Mouse (Mus musculus) heart, postnatal 4 days (tissue): ENCODE results near the gene Plac9a. TPM values are rescaled to one million over a fixed set of nuclear protein-coding genes. Genes with fewer than 3 reads are reported as not detected.
"Not testable (repeated sequence)": the region's sequence is repeated elsewhere in the genome, so short reads cannot be mapped to it uniquely, and the experiment has no call there.

Source experiments
- DNase-seq: peaks from one replicate; pipeline ENCODE4 v3.0.0; 2021
- total RNA-seq, 2 experiments: library from RNA; stranded (reverse); gene quantifications; 2 replicates each; pipeline ENCODE4 v1.2.3; 2021

The Plac9a gene
- 1 to 10 TPM; 1.0 to 3.2 TPM for total RNA-seq

GRCm38 (mm10) chr14:25903000-25903399, at the start of gene Plac9a:
Gene Plac9a (minus strand): TSS chr14:25903100.
- not testable (repeated sequence) for DNase-seq

DNA sequence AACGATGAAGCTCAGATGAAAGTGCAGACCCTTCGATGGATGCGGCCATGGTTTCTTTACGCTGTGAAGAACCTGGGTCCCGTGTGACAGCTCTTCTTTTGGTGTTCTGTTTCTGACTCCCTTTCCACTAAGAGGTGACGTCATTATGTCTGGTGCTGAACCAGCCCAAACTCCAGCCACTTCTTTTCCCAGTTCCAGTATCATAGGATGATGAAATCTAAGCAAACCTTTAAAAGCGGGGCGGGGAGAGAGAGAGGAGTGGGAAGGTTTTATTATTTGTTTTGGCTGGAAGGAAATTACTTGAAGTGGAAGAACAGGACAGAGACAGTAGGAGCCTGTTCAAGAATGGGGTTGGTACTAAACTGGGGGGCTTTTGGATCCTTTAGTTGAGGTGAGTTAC, 35.1 kb upstream of the Plac9a start, which contains the start of gene Cphx1:
Gene Cphx1, plus strand, starts transcription at position 301 of the 400 bp plus-strand sequence.
- not testable (repeated sequence) for DNase-seq

- not testable (repeated sequence) for DNase-seq
Measured at GRCm38 (mm10) chr14:25936867-25937630, 34.1 kb upstream of the Plac9a start.

- DNase-seq: not testable (repeated sequence)
Measured at GRCm38 (mm10) chr14:25927562-25927881, 24.6 kb upstream of the Plac9a start, which contains the start of gene Tmem254a. Gene Tmem254a (minus strand): TSS chr14:25927672.

DNA sequence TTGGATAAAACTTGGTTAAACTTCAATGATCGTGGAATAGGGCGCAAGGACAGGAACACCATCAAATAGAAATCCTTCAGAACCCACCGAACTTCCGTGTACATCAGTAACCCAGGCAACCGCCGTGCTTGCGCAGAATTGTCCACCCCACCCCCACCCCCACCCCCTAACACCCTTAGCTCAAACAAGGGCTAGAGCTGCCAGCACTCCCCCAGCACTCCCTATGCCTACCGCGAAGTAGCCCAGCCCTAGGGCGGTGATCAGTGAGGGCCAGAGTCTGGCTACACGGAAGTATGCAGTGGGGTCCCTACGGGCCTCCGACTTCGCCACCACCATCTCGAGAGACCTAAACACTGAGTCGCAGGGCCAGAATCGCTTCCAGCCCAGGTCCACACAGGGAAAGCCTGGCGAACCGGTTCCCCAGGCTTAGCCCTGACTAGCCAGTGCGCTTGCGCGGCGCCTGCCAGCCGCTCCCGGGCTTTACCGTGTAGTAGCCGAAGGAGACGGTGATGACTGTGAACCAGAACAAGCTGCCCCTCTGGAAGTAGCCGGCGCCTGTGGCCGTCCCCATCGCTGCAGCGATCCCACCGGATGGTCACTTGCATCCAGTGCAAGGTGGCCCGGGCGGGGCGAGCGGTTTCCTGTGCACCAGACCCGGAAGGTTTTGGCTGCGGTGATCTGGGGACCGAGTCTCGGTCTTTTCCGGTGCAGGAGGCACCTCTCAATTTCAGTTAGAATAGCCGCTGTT, 24.1 kb upstream of the Plac9a start:
- not testable (repeated sequence) for DNase-seq

DNA sequence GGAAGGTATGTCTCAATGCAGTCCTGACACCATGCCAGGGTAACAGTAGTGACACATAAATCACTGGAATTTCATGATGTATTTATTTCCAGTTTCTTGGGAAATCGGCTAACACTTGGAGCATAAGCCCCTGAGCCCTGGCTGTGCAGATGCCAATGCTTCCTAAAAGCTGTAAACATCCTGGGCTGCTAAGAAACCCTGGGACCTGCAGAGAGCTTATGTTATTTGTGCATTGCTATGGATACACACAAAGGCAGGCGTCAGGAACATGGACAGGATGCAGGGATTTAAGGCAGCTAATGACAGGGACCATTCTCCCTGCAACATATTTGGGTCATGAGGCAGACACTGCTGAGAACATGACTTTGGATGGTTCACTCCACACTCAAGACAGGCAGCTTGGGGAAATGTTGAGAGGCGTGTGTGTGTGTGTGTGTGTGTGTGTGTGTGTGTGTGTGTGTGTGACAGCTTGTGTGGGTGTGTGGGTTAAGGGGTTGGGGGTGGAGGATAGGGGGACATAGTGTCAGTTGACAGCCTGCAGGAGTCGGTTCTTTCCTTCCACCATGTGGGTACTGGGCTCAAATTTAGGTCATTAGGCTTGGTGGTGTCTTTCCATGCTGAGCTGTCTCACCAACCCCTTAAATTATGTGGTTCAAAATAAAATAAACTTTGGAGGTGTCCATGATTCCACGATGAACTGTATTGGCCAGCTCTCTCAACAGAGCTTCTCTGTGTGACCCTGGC, 15.7 kb upstream of the Plac9a start:
- not testable (repeated sequence) for DNase-seq

- DNase-seq: not testable (repeated sequence)
Measured at GRCm38 (mm10) chr14:25908976-25909375, 6.1 kb upstream of the Plac9a start.

GRCm38 (mm10) chr14:25907272-25907671, 4.4 kb upstream of the Plac9a start:
- DNase-seq: not testable (repeated sequence)

DNA sequence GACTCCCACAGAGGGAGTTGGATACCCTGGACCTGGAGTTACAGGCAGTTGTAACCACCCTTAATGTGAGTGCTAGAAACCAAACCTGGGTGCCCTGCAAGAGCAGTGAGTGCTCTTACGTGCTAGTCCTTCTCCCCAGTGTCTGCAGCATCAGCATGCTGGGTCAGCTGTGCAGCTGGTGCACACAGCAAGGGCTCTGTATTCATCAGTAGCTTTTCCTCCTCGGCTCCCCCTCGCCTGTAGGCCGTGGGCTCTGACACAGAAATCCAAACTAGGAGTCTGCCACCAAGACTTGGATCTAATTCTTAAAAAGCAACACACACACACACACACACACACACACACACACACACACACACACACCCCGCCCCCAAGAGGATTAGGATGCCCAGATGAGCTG, 2.3 kb upstream of the Plac9a start:
- DNase-seq: not testable (repeated sequence)

- DNase-seq: not testable (repeated sequence)
Measured at GRCm38 (mm10) chr14:25895686-25896085, 7.2 kb downstream of the Plac9a start.

GRCm38 (mm10) chr14:25894566-25894965, 8.3 kb downstream of the Plac9a start:
- DNase-seq: not testable (repeated sequence)

DNA sequence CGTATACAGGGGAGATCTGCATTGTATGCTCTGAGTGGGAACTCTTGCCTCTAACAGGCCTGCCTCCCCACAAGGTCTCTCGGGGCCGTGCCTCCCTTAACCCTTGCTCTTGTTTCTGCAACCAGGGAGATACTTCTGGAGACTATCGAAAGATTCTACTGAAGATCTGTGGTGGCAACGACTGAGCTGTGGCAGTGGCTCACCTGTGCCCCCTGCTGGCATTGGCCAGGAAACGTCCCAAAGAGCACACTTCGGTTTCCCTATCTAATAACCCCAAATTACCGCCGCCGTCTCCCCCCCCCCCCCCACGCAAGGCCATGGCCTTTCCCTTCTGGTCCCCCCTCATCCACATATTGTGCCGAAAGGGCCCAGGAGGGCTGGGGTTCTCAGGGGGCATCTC, 17.0 kb downstream of the Plac9a start:
- not testable (repeated sequence) for DNase-seq

GRCm38 (mm10) chr14:25881769-25882168, 21.1 kb downstream of the Plac9a start:
- not testable (repeated sequence) for DNase-seq

DNA sequence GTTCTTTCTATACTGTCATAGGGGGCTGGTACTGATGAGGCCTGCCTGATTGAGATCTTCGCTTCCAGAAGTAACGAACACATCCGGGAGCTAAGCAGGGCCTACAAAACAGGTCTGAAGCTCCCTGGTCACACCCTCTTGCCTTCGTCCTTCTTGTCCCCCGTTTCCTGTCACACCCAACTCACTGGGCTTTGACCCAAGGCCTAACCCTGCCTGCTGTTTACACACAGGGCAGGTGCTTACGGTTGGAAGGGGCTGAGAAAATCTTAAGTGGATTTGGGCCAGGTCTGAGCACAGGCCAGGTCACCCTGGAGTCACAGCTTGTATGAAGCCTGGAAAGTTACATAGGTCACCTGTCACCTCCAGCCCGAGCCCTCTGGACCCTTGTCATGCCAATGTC, 26.3 kb downstream of the Plac9a start:
- not testable (repeated sequence) for DNase-seq

DNA sequence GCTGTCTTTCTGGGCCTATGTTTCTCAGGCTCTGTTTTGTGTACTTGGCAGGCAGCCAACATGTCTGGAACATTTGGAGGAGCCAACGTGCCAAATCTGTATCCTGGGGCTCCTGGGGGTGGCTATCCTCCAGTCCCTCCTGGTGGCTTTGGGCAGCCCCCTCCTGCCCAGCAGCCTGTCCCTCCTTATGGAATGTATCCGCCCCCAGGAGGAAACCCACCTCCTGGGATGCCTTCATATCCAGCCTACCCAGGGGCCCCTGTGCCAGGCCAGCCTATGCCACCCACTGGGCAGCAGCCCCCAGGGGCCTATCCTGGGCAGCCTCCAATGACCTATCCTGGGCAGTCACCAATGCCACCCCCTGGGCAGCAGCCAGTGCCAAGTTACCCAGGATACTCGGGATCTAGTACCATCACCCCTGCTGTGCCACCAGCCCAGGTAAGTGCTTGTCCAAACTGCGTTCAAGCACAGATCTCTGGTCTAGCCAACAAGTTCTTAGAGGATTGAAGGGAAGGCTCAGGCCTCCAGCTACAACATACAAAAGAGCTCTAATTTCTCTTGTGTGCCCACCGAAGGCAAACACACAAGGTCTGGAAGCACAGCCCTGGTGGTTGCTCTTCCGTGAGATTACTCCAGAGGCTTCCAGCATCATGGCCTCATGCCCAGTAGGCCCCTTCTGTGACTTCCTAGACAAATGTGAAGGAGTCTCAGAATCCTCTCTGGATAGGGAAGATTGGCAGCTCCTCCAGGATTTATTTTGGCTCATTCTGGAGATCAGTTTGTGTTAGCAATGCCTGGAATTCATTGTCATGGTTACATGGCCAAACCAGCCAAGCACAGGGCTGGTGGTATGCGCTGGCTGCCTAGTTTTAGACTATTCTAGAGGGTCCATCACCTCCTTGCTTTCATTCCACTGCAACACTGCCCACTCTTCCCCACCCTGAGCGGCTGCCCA, 30.2 kb downstream of the Plac9a start:
- peak; percentile 63 for DNase-seq

GRCm38 (mm10) chr14:25869135-25869878, 33.6 kb downstream of the Plac9a start:
- no peak for DNase-seq

GRCm38 (mm10) chr14:25868706-25869105, 34.2 kb downstream of the Plac9a start:
- DNase-seq: no peak

DNA sequence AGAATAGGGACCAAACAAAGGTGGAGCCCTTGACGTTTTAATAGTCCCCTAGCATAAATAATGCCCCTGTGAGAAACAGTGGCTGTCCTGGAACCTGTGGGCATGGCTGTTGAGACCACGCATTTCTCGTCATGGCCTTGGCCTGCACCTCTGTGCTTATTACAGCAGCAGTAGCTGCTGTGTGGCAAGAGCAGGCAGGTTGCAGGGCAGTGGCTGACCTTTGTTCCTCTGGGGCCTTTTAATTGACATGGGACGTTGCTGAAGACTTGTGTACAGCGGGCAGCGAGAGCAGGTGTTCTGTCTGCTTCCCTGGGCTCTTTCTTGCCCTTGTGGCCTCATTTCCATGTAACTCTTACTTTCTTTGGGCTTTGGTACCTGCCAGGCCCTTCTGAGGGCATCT, 35.1 kb downstream of the Plac9a start:
- DNase-seq: no peak

DNA sequence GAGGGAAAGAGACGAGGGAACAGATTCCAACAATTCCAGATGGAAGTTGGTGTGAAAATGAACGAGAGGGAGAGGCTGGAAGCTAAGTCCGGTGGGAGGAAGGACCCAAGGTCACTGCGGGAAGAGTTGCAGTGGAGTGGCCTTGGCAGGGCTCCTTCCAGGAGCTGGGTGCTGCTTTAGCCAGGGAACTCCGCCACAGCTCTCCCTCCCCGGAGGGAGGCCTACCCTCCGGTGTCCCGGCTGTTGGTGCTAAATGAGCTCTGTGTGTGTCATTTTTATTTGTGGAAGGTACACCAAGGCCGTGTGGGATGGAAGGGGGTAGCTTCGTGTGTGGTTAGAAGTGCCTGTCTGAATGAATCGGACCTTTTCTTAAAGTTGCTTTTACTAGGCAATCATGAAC, 36.1 kb downstream of the Plac9a start:
- DNase-seq: peak; percentile 41

DNA sequence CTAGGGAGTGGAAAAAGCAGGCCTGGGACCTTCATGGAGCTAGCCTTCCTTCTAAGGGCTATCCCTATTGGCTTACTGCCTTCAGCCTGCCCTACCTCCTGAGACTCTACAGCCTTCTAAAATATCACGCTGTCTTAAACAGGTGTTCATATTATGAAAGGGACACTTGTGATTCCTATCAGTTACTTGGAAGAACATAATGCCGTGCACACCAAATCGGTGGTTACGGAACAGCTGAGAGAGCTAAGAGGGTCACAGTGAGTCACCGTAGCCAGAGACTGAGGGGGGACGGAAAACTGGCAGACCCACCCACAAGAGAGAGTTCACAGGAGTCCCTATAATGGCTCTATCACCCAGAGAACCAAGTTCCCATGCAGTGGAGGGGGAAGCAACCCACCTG, 36.5 kb downstream of the Plac9a start:
- no peak for DNase-seq

DNA sequence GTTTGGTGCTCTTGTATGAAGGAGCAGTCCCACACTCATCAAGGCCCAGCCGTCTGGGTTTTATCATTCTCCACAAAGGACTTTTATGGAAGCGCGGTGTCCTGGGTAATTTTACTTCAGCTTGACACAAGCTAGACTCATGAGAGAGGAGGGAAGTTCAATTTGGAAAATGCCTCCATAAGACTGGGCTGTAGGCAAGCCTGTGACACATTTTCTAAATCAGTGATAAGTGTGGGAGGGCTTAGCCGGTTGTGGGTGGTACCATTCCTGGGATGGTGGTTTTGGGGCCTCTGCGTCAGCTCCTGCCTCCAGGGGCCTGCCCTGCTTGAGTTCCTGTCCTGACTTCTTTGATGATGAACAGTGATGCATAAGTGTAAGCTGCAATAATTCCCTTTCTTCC, 37.6 kb downstream of the Plac9a start:
- no peak for DNase-seq
